Mouse (Mus musculus): ENCODE data around the gene Xrcc4. TPM values are rescaled to one million over a fixed set of nuclear protein-coding genes. Genes with fewer than 3 reads are reported as not detected.

The Xrcc4 gene
- total RNA-seq, 1 experiment: 11.5 TPM

- peak; percentile 12 for DNase-seq (ENCODE audit: low read depth, low spot score)
- H3K4me3 ChIP-seq (ENCODE audit: insufficient read depth in 1 of 2, low read depth in 1 of 2, low read length in 2 of 2, poor library complexity in 1 of 2, severe bottlenecking in 1 of 2): no peak overlapping the region
Observed at GRCm38 (mm10) chr13:90051735-90052134, 37.7 kb downstream of the Xrcc4 start.

GRCm38 (mm10) chr13:90039613-90040012 lies 49.8 kb downstream of the Xrcc4 start:
- Histone ChIP-seq H3K4me3 (ENCODE audit: insufficient read depth in 1 of 2, low read depth in 1 of 2, low read length in 2 of 2, poor library complexity in 1 of 2, severe bottlenecking in 1 of 2) (no peak overlapping the region), H3K4me1 (ENCODE audit: control insufficient read depth in 2 of 2, insufficient read depth in 2 of 2, low read length in 2 of 2, poor library complexity in 1 of 2) (peaks cover 0 to 2% of the 10 kb centered on the region in 2 experiments; a peak in 1 of 4 replicates), H3K9me3 (ENCODE audit: control insufficient read depth, insufficient read depth, low read depth, low read length) (no peaks in the 10 kb centered on the region), H3K36me3 (ENCODE audit: control insufficient read depth, insufficient read depth, low read length, poor library complexity, severe bottlenecking) (no peaks in the 10 kb centered on the region), H3K9ac (ENCODE audit: insufficient read depth, low read depth, low read length, poor library complexity, severe bottlenecking) (no peak overlapping the region), H3K27ac (ENCODE audit: insufficient read depth, low read depth, low read length, poor library complexity, severe bottlenecking) (no peak overlapping the region)
- in situ Hi-C loops (cut with MboI; ENCODE audit: low sequenced_read_pairs in 2 of 2, unreplicated experiment in 2 of 2): no loop called here
- DNase-seq (ENCODE audit: low read depth, low spot score): no peak
- no peak for TF ChIP-seq MAFK (IDR thresholded peaks at IDR 0.05; ENCODE audit: insufficient read depth, low read depth, low read length)
- TF ChIP-seq HCFC1 (IDR thresholded peaks at IDR 0.05; ENCODE audit: borderline replicate concordance, insufficient read depth, low read length): no peak
- no peak for TF ChIP-seq CHD2 (IDR thresholded peaks at IDR 0.05; ENCODE audit: low read depth, low read length)
- TF ChIP-seq ZNF384 (IDR thresholded peaks at IDR 0.05; ENCODE audit: low read depth, low read length): no peak
- TF ChIP-seq ZC3H11A (IDR thresholded peaks at IDR 0.05; ENCODE audit: borderline replicate concordance, low read depth, low read length): no peak

More at GRCm38 (mm10) chr13:90051735-90052134, 37.7 kb downstream of the Xrcc4 start:
- in situ Hi-C loops (cut with MboI; ENCODE audit: low sequenced_read_pairs in 2 of 2, unreplicated experiment in 2 of 2): no loop called here
- no peaks in the 10 kb centered on the region for H3K36me3 ChIP-seq (ENCODE audit: control insufficient read depth, insufficient read depth, low read length, poor library complexity, severe bottlenecking)
- H3K4me1 ChIP-seq (ENCODE audit: control insufficient read depth in 2 of 2, insufficient read depth in 2 of 2, low read length in 2 of 2, poor library complexity in 1 of 2): no peaks in the 10 kb centered on the region
- no peak overlapping the region for H3K27ac ChIP-seq (ENCODE audit: insufficient read depth, low read depth, low read length, poor library complexity, severe bottlenecking)
- TF ChIP-seq ZNF384 (IDR thresholded peaks at IDR 0.05; ENCODE audit: low read depth, low read length) (no peak), HCFC1 (IDR thresholded peaks at IDR 0.05; ENCODE audit: borderline replicate concordance, insufficient read depth, low read length) (no peak), ZC3H11A (IDR thresholded peaks at IDR 0.05; ENCODE audit: borderline replicate concordance, low read depth, low read length) (no peak), CHD2 (IDR thresholded peaks at IDR 0.05; ENCODE audit: low read depth, low read length) (no peak), MAFK (IDR thresholded peaks at IDR 0.05; ENCODE audit: insufficient read depth, low read depth, low read length) (no peak)
- H3K9me3 ChIP-seq (ENCODE audit: control insufficient read depth, insufficient read depth, low read depth, low read length): no peaks in the 10 kb centered on the region
- H3K9ac ChIP-seq (ENCODE audit: insufficient read depth, low read depth, low read length, poor library complexity, severe bottlenecking): no peak overlapping the region

GRCm38 (mm10) chr13:90032977-90033376 lies 56.4 kb downstream of the Xrcc4 start:
- Histone ChIP-seq H3K36me3 (ENCODE audit: control insufficient read depth, insufficient read depth, low read length, poor library complexity, severe bottlenecking) (no peaks in the 10 kb centered on the region), H3K27ac (ENCODE audit: insufficient read depth, low read depth, low read length, poor library complexity, severe bottlenecking) (no peak overlapping the region), H3K9me3 (ENCODE audit: control insufficient read depth, insufficient read depth, low read depth, low read length) (no peaks in the 10 kb centered on the region), H3K4me3 (ENCODE audit: insufficient read depth in 1 of 2, low read depth in 1 of 2, low read length in 2 of 2, poor library complexity in 1 of 2, severe bottlenecking in 1 of 2) (no peak overlapping the region), H3K9ac (ENCODE audit: insufficient read depth, low read depth, low read length, poor library complexity, severe bottlenecking) (no peak overlapping the region), H3K4me1 (ENCODE audit: control insufficient read depth in 2 of 2, insufficient read depth in 2 of 2, low read length in 2 of 2, poor library complexity in 1 of 2) (no peaks in the 10 kb centered on the region)
- in situ Hi-C loops (cut with MboI; ENCODE audit: low sequenced_read_pairs in 2 of 2, unreplicated experiment in 2 of 2): no loop called here
- no peak for DNase-seq (ENCODE audit: low read depth, low spot score)
- no peak for TF ChIP-seq HCFC1 (IDR thresholded peaks at IDR 0.05; ENCODE audit: borderline replicate concordance, insufficient read depth, low read length)
- no peak for TF ChIP-seq ZC3H11A (IDR thresholded peaks at IDR 0.05; ENCODE audit: borderline replicate concordance, low read depth, low read length)

- no peak overlapping the region for H3K4me3 ChIP-seq (ENCODE audit: insufficient read depth in 1 of 2, low read depth in 1 of 2, low read length in 2 of 2, poor library complexity in 1 of 2, severe bottlenecking in 1 of 2)
- no peak for DNase-seq (ENCODE audit: low read depth, low spot score)
- H3K9ac ChIP-seq (ENCODE audit: insufficient read depth, low read depth, low read length, poor library complexity, severe bottlenecking): no peak overlapping the region
- no peaks in the 10 kb centered on the region for H3K36me3 ChIP-seq (ENCODE audit: control insufficient read depth, insufficient read depth, low read length, poor library complexity, severe bottlenecking)
- in situ Hi-C loops (cut with MboI; ENCODE audit: low sequenced_read_pairs in 2 of 2, unreplicated experiment in 2 of 2): no loop called here
- TF ChIP-seq MAFK (IDR thresholded peaks at IDR 0.05; ENCODE audit: insufficient read depth, low read depth, low read length): no peak
- TF ChIP-seq ZNF384 (IDR thresholded peaks at IDR 0.05; ENCODE audit: low read depth, low read length): no peak
- TF ChIP-seq CHD2 (IDR thresholded peaks at IDR 0.05; ENCODE audit: low read depth, low read length): no peak
- TF ChIP-seq ZC3H11A (IDR thresholded peaks at IDR 0.05; ENCODE audit: borderline replicate concordance, low read depth, low read length): no peak
- TF ChIP-seq HCFC1 (IDR thresholded peaks at IDR 0.05; ENCODE audit: borderline replicate concordance, insufficient read depth, low read length): no peak
- no peak overlapping the region for H3K27ac ChIP-seq (ENCODE audit: insufficient read depth, low read depth, low read length, poor library complexity, severe bottlenecking)
- no peaks in the 10 kb centered on the region for H3K4me1 ChIP-seq (ENCODE audit: control insufficient read depth in 2 of 2, insufficient read depth in 2 of 2, low read length in 2 of 2, poor library complexity in 1 of 2)
- no peaks in the 10 kb centered on the region for H3K9me3 ChIP-seq (ENCODE audit: control insufficient read depth, insufficient read depth, low read depth, low read length)
Observed at GRCm38 (mm10) chr13:90032523-90032922, 56.9 kb downstream of the Xrcc4 start.

DNA sequence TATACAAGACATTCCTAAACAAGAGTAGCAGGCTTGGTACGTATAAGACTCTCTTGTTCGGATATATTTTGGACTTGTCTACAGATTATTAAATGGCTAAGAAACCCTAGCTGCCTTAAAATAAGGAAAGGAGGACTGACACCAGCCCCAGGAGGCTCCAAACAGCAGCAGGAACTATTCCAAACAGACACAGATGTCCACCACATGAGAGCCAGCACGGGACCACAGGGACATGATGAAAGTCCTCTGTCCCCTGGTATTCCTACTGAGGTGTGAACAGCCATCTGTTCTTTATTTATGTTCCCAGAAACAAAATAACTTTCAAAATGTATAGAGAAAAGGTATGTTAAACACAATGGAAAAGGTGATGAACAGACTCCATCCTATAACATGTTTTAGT lies 58.5 kb downstream of the Xrcc4 start:
- H3K4me3 ChIP-seq (ENCODE audit: insufficient read depth in 1 of 2, low read depth in 1 of 2, low read length in 2 of 2, poor library complexity in 1 of 2, severe bottlenecking in 1 of 2): no peak overlapping the region
- no peak overlapping the region for H3K9ac ChIP-seq (ENCODE audit: insufficient read depth, low read depth, low read length, poor library complexity, severe bottlenecking)
- no peak for DNase-seq (ENCODE audit: low read depth, low spot score)
- no peak overlapping the region for H3K27ac ChIP-seq (ENCODE audit: insufficient read depth, low read depth, low read length, poor library complexity, severe bottlenecking)
- in situ Hi-C loops (cut with MboI; ENCODE audit: low sequenced_read_pairs in 2 of 2, unreplicated experiment in 2 of 2): no loop called here
- no peaks in the 10 kb centered on the region for H3K36me3 ChIP-seq (ENCODE audit: control insufficient read depth, insufficient read depth, low read length, poor library complexity, severe bottlenecking)
- no peaks in the 10 kb centered on the region for H3K4me1 ChIP-seq (ENCODE audit: control insufficient read depth in 2 of 2, insufficient read depth in 2 of 2, low read length in 2 of 2, poor library complexity in 1 of 2)
- TF ChIP-seq CHD2 (IDR thresholded peaks at IDR 0.05; ENCODE audit: low read depth, low read length) (no peak), MAFK (IDR thresholded peaks at IDR 0.05; ENCODE audit: insufficient read depth, low read depth, low read length) (no peak), ZC3H11A (IDR thresholded peaks at IDR 0.05; ENCODE audit: borderline replicate concordance, low read depth, low read length) (no peak), ZNF384 (IDR thresholded peaks at IDR 0.05; ENCODE audit: low read depth, low read length) (no peak), HCFC1 (IDR thresholded peaks at IDR 0.05; ENCODE audit: borderline replicate concordance, insufficient read depth, low read length) (no peak)
- no peaks in the 10 kb centered on the region for H3K9me3 ChIP-seq (ENCODE audit: control insufficient read depth, insufficient read depth, low read depth, low read length)

Measured in ES-E14 (cell line).